Mouse (Mus musculus): ENCODE measurements at regions not wholly inside any gene's neighbourhood (a gene's known extent, or its start where the extent isn't known, plus 50 kb on each side); places are given as distances from the start of the nearest gene placed in this dataset.

DNA sequence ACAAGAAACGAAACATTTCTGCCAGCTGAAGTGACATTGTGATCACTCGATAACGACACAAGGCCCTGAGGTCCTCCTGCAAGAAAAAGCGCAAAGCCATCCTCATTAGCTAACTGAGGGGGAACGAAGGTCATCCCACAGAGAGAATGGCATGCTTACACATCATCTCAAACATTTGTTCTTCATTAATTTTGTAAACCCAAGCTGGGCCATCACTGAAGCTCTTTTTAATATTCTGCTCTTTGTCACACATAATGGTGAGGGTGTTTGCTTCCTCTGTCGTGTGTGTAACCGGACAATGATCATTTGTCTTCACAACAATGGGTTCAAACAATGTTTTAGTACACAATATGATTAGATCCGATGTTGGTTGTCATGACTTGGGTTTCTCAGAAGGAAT lies 1217.9 kb downstream of the Mat2b start:
- Histone ChIP-seq H3K9ac (no peak overlapping the region), H3K4me1 (replicated peaks) (no peaks in the 10 kb centered on the region), H3K36me3 (no peaks in the 10 kb centered on the region), H3K4me2 (no peak overlapping the region), H3K27ac (no peak overlapping the region), H3K4me3 (no peak overlapping the region), H3K27me3 (no peaks in the 10 kb centered on the region), H3K9me3 (no peaks in the 10 kb centered on the region)
- 47% methylated on average over 8 of the region's 8 CpGs for WGBS
- ATAC-seq (ENCODE audit: low FRiP score), result no peak

DNA sequence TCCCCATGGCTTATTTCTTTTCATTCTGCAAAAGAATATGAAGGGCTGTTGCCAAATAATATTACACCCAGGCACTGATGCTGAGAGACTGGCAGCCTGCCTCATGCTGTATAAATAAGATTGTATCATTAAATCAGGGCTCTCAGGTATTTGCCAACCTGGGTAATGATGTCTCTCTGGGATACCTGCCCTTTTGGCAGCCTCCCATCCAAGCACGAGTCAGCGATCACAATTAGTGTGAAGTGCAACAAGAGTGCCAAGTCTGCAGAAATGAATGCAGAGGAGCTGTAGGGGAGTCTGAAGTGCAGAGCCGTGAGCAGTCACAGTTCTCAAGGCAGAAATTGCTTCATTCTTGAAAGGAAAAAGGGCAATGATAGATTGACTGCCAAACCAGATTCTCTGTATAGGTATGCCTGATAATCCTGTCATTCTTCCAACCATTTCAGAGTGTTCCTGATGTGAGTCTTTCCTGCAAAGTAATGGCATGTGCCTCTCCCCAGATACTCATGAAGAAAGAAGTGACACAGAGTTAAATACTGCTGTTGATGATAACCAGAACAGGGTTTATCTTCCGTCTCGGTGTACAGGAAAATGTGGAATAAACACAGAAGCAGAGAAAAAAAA lies 1241.6 kb downstream of the Mat2b start:
- no peak for ATAC-seq (ENCODE audit: low FRiP score)
- Histone ChIP-seq H3K27ac (0 out of 2 replicates have a peak overlapping the region, but pooled peaks have one; percentile 23), H3K9me3 (no peaks in the 10 kb centered on the region), H3K4me3 (no peak overlapping the region), H3K4me2 (no peak overlapping the region), H3K27me3 (no peaks in the 10 kb centered on the region), H3K9ac (no peak overlapping the region), H3K4me1 (replicated peaks) (peaks cover 4% of the 10 kb centered on the region; the same call in 1 of the 2 replicates), H3K36me3 (no peaks in the 10 kb centered on the region)
- WGBS, result 61% methylated on average over 5 of the region's 5 CpGs

DNA sequence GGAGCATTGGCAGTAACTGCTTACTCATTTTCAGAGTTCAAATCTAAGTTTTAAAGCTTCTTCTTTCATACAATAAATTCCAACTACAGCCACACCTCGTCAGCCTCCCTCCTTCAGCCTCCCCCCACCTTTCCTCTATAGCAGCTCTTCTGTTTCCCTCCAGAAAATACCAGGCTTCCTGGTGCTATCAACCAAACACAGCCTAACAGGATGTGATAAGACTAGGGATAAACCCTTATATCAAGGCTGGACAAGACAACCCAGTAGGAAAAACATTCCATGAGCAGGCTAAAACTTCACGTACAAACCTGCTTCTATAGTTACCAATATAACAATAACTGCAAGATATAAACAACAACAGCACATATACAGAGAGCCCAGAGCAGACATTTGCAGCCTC lies 1248.6 kb downstream of the Mat2b start:
- Histone ChIP-seq H3K27me3 (no peaks in the 10 kb centered on the region), H3K4me3 (no peak overlapping the region), H3K27ac (no peak overlapping the region), H3K36me3 (no peaks in the 10 kb centered on the region), H3K9ac (no peak overlapping the region), H3K4me2 (no peak overlapping the region), H3K9me3 (no peaks in the 10 kb centered on the region), H3K4me1 (replicated peaks) (no peaks in the 10 kb centered on the region)
- WGBS, result 84% methylated on average over 2 of the region's 2 CpGs
- no peak for ATAC-seq (ENCODE audit: low FRiP score)

DNA sequence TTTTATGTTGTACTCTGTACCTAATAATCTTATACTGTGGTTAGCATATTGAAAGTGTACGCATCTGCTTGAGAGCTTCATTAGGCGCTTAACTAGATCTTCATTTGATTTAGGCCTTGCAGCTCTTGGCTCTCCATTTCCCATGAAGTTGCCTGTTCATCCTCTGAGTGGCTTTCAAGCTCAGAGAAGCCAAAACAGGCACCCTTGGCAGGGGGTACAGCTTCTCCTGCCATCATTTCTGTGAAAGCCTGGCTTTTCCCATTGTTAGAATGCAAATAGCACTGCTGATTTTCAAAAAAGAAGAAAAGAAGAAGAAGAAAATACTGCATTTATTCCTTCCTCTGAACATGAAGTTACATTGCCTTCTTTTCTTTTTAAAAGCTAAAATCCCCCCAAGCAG lies 1283.3 kb downstream of the Mat2b start:
- Histone ChIP-seq H3K36me3 (no peaks in the 10 kb centered on the region), H3K27ac (no peak overlapping the region), H3K4me1 (replicated peaks) (no peaks in the 10 kb centered on the region), H3K27me3 (no peaks in the 10 kb centered on the region), H3K9me3 (no peaks in the 10 kb centered on the region), H3K4me2 (no peak overlapping the region), H3K4me3 (no peak overlapping the region), H3K9ac (no peak overlapping the region)
- no peak for ATAC-seq (ENCODE audit: low FRiP score)
- WGBS, result 62% methylated on average over 2 of the region's 2 CpGs

DNA sequence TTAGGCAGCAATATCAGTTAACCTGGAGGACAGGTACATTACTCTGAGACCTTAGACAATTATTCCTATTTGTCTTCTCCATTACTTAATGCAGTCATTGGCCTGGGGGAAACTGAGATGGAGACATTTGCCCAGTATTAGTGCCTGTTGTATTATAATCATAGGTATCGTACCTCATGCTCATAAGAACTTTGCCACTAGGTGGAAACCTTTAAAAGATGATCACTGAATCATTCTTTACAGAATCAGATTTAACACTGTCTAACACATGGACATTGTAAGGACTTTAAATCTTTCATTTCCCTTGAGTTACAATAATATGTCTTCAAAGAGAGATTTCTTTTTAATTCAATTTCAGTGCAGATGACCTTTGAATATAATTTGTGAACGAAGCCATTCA lies 1283.8 kb downstream of the Mat2b start:
- no peak for ATAC-seq (ENCODE audit: low FRiP score)
- Histone ChIP-seq H3K27me3 (no peaks in the 10 kb centered on the region), H3K27ac (no peak overlapping the region), H3K4me3 (no peak overlapping the region), H3K9ac (no peak overlapping the region), H3K9me3 (no peaks in the 10 kb centered on the region), H3K36me3 (no peaks in the 10 kb centered on the region), H3K4me1 (replicated peaks) (no peaks in the 10 kb centered on the region), H3K4me2 (no peak overlapping the region)
- WGBS, result 84% methylated on average over 2 of the region's 2 CpGs

DNA sequence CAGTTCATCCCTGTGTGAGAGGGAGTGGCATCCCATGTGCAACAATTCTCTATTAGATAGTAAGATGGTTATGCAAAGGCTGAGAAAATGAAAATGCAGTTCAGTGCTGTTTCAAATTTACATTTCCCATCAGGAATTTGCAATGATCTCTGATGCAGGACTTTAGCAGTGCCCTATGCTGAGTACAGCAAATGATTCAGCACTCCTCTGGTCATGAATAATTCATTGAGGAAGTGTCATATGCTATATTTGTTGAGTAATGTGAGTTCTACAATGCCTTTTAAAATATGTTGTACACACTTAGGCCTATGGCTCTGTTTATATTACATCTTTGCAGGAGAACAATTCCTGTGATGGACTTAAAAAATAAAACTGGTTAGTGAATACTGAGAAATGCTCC lies 1330.2 kb downstream of the Mat2b start:
- Histone ChIP-seq H3K4me2 (no peak overlapping the region), H3K36me3 (no peaks in the 10 kb centered on the region), H3K9me3 (no peaks in the 10 kb centered on the region; the same call in 1 of the 2 replicates), H3K27ac (no peak overlapping the region), H3K27me3 (no peaks in the 10 kb centered on the region), H3K4me1 (replicated peaks) (no peaks in the 10 kb centered on the region), H3K9ac (no peak overlapping the region), H3K4me3 (no peak overlapping the region)
- no peak for ATAC-seq (ENCODE audit: low FRiP score)

DNA sequence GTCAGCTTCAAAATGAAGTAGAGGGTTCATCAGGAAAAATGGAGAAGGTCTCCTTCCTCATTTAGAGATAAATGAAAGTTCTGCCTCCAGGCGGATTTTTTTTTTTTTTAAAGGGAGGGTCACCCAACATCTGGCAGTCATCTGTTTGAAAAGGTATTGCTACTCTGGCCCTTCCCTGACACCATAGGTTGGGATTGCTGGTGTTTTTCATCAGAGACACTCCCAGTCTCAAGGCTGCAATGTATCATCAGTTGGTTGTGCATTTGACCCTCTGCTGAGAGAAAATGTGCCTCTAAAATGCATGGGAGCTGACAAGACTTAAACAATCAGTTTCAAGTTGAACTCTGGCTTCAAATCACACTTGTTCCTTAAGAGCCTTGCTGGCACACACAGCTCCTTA lies 1344.4 kb downstream of the Mat2b start:
- H3K4me3 ChIP-seq, result no peak overlapping the region
- H3K4me2 ChIP-seq, result no peak overlapping the region
- H3K4me1 ChIP-seq (replicated peaks), result no peaks in the 10 kb centered on the region
- no peaks in the 10 kb centered on the region for H3K9me3 ChIP-seq
- no peaks in the 10 kb centered on the region for H3K36me3 ChIP-seq
- ATAC-seq (ENCODE audit: low FRiP score), result no peak
- H3K27me3 ChIP-seq, result no peaks in the 10 kb centered on the region
- WGBS, result 23% methylated on average over 1 of the region's 1 CpGs
- H3K9ac ChIP-seq, result no peak overlapping the region
- H3K27ac ChIP-seq, result no peak overlapping the region

All from hindbrain, embryonic 13.5 days (tissue).